Mouse (Mus musculus): Measurements from ENCODE around the gene Csgalnact2. TPM values are rescaled to one million over a fixed set of nuclear protein-coding genes. Genes with fewer than 3 reads are reported as not detected.
A peak's percentile ranks its signal among the peaks of the same experiment; 100 is the strongest.

Gene Csgalnact2
- polyA plus RNA-seq (2012; rRNA removed), result 8.9 and 9.9 TPM in 2 replicates

GRCm38 (mm10) chr6:118138731-118139709 is at the start of gene Csgalnact2:
TSS of gene Csgalnact2 (minus strand) at chr6:118139140.
- peak; percentile 77 to 92 for DNase-seq (ENCODE audit: extremely low spot score in 1 of 2, low spot score in 1 of 2)

- no peak for DNase-seq (ENCODE audit: extremely low spot score in 1 of 2, low spot score in 1 of 2)
Measured at GRCm38 (mm10) chr6:118188599-118188998, 49.7 kb upstream of the Csgalnact2 start.

GRCm38 (mm10) chr6:118187285-118187641 is 48.3 kb upstream of the Csgalnact2 start:
- DNase-seq (ENCODE audit: extremely low spot score in 1 of 2, low spot score in 1 of 2), result no peak

GRCm38 (mm10) chr6:118186620-118187284 is 47.8 kb upstream of the Csgalnact2 start:
- no peak for DNase-seq (ENCODE audit: extremely low spot score in 1 of 2, low spot score in 1 of 2)

- DNase-seq (ENCODE audit: extremely low spot score in 1 of 2, low spot score in 1 of 2), result no peak
Measured at GRCm38 (mm10) chr6:118184126-118184525, 45.2 kb upstream of the Csgalnact2 start.

GRCm38 (mm10) chr6:118180085-118180423 is 41.1 kb upstream of the Csgalnact2 start:
- no peak for DNase-seq (ENCODE audit: extremely low spot score in 1 of 2, low spot score in 1 of 2)

GRCm38 (mm10) chr6:118179316-118180084 is 40.6 kb upstream of the Csgalnact2 start:
- peak; percentile 17 to 85 for DNase-seq (ENCODE audit: extremely low spot score in 1 of 2, low spot score in 1 of 2)

- DNase-seq (ENCODE audit: extremely low spot score in 1 of 2, low spot score in 1 of 2), result no peak
Measured at GRCm38 (mm10) chr6:118173975-118174328, 35.0 kb upstream of the Csgalnact2 start.

GRCm38 (mm10) chr6:118173251-118173974 is 34.5 kb upstream of the Csgalnact2 start:
- peak in 1 of 2 experiments; percentile 43 for DNase-seq (ENCODE audit: extremely low spot score in 1 of 2, low spot score in 1 of 2)

- DNase-seq (ENCODE audit: extremely low spot score in 1 of 2, low spot score in 1 of 2), result no peak
Measured at GRCm38 (mm10) chr6:118171386-118171785, 32.4 kb upstream of the Csgalnact2 start.

GRCm38 (mm10) chr6:118168106-118168505 is 29.2 kb upstream of the Csgalnact2 start:
- no peak for DNase-seq (ENCODE audit: extremely low spot score in 1 of 2, low spot score in 1 of 2)

- DNase-seq (ENCODE audit: extremely low spot score in 1 of 2, low spot score in 1 of 2), result no peak
Measured at GRCm38 (mm10) chr6:118167013-118167412, 28.1 kb upstream of the Csgalnact2 start.

GRCm38 (mm10) chr6:118165516-118165915 is 26.6 kb upstream of the Csgalnact2 start:
- DNase-seq (ENCODE audit: extremely low spot score in 1 of 2, low spot score in 1 of 2), result no peak

- DNase-seq (ENCODE audit: extremely low spot score in 1 of 2, low spot score in 1 of 2), result no peak
Measured at GRCm38 (mm10) chr6:118164691-118165090, 25.8 kb upstream of the Csgalnact2 start.

GRCm38 (mm10) chr6:118163086-118163485 is 24.1 kb upstream of the Csgalnact2 start:
- no peak for DNase-seq (ENCODE audit: extremely low spot score in 1 of 2, low spot score in 1 of 2)

- DNase-seq (ENCODE audit: extremely low spot score in 1 of 2, low spot score in 1 of 2), result no peak
Measured at GRCm38 (mm10) chr6:118162457-118163082, 23.6 kb upstream of the Csgalnact2 start.

GRCm38 (mm10) chr6:118153091-118153490 is 14.2 kb upstream of the Csgalnact2 start:
- DNase-seq (ENCODE audit: extremely low spot score in 1 of 2, low spot score in 1 of 2), result no peak

GRCm38 (mm10) chr6:118150988-118151387 is 12.0 kb upstream of the Csgalnact2 start:
- no peak for DNase-seq (ENCODE audit: extremely low spot score in 1 of 2, low spot score in 1 of 2)

GRCm38 (mm10) chr6:118150538-118150937 is 11.6 kb upstream of the Csgalnact2 start:
- DNase-seq (ENCODE audit: extremely low spot score in 1 of 2, low spot score in 1 of 2), result no peak

- DNase-seq (ENCODE audit: extremely low spot score in 1 of 2, low spot score in 1 of 2), result no peak
Measured at GRCm38 (mm10) chr6:118150128-118150527, 11.2 kb upstream of the Csgalnact2 start.

All from frontal cortex, adult 2 months (tissue).